Mouse (Mus musculus) liver, embryonic 12.5 days (tissue): ENCODE results near the gene Marc2. TPM values are rescaled to one million over a fixed set of nuclear protein-coding genes. Genes with fewer than 3 reads are reported as not detected.

ENCODE experiments used
- ATAC-seq: fragments of 200-750 bp; cut with Nextera tagmentation; 2 replicates; pipeline ENCODE4 v1.8.0; 2017; ENCODE audit warnings: moderate number of reproducible peaks, mild to moderate bottlenecking, moderate library complexity
- H3K27ac ChIP-seq: fragments of 300-500 bp; sonication (generic); 2 replicates; pipeline ENCODE4 v1.5.1; 2016; ENCODE audit warnings: mild to moderate bottlenecking
- H3K27me3 ChIP-seq: fragments of 300-500 bp; sonication (generic); replicated peaks from 2 replicates; pipeline ENCODE4 v1.6.1; 2016; ENCODE audit warnings: mild to moderate bottlenecking, moderate library complexity
- H3K36me3 ChIP-seq: fragments of 300-500 bp; sonication (generic); 2 replicates; pipeline ENCODE4 v1.6.1; 2016; ENCODE audit warnings: mild to moderate bottlenecking, moderate library complexity
- H3K4me1 ChIP-seq: fragments of 300-500 bp; sonication (generic); 2 replicates; pipeline ENCODE4 v1.6.1; 2016
- H3K4me2 ChIP-seq: fragments of 300-500 bp; sonication (generic); 2 replicates; pipeline ENCODE4 v1.6.1; 2016; ENCODE audit warnings: mild to moderate bottlenecking, moderate library complexity
- H3K4me3 ChIP-seq: fragments of 300-500 bp; sonication (generic); 2 replicates; pipeline ENCODE4 v1.5.1; 2016; ENCODE audit warnings: mild to moderate bottlenecking, moderate library complexity
- H3K9ac ChIP-seq: fragments of 300-500 bp; sonication (generic); 2 replicates; pipeline ENCODE4 v1.6.1; 2016; ENCODE audit warnings: mild to moderate bottlenecking, moderate library complexity
- H3K9me3 ChIP-seq: fragments of 300-500 bp; sonication (generic); replicated peaks from 2 replicates; pipeline ENCODE4 v1.6.1; 2016; ENCODE audit warnings: mild to moderate bottlenecking, moderate library complexity
- WGBS: fragments of 180-500 bp; shearing (Covaris S2); methylation state at CpG from one replicate; pipeline ENCODE4 v1.1.7; 2016; ENCODE audit not compliant: insufficient replicate concordance; 5-methylcytosine and 5-hydroxymethylcytosine counted together
- polyA plus RNA-seq: library from polyadenylated mRNA; unstranded; fragments of >200 nt; fragmentation: Nextera tagmentation; extraction: Ambion mirVana; gene quantifications from 2 replicates; pipeline ENCODE4 v1.2.1, GENCODE M21; 2016

The Marc2 gene
- polyA plus RNA-seq, 1 experiment from 2014 or later: 178 TPM

- peak overlapping the region; percentile 9 for H3K4me3 ChIP-seq
- ATAC-seq: peak; percentile 91
- H3K9me3 ChIP-seq: no peaks in the 10 kb centered on the region
- 14% methylated on average over 31 of the region's 31 CpGs for WGBS
- H3K9ac ChIP-seq: 0 out of 2 replicates have a peak overlapping the region, but pooled peaks have one; percentile 29
- H3K36me3 ChIP-seq: no peaks in the 10 kb centered on the region
- peaks cover 43% of the 10 kb centered on the region for H3K4me1 ChIP-seq
- H3K27ac ChIP-seq: peak overlapping the region; percentile 67
- H3K4me2 ChIP-seq: peak overlapping the region; percentile 51
- no peaks in the 10 kb centered on the region for H3K27me3 ChIP-seq
Measured at GRCm38 (mm10) chr1:184851741-184852618, 5.7 kb upstream of the Marc2 start.

GRCm38 (mm10) chr1:184851166-184851565 is 4.9 kb upstream of the Marc2 start:
- Histone ChIP-seq H3K36me3 (no peaks in the 10 kb centered on the region), H3K4me1 (peaks cover 51% of the 10 kb centered on the region), H3K9ac (0 out of 2 replicates have a peak overlapping the region, but pooled peaks have one; percentile 29), H3K4me3 (no peak overlapping the region), H3K27ac (peak overlapping the region; percentile 67), H3K4me2 (peak overlapping the region; percentile 51; the same call in 1 of the 2 replicates), H3K27me3 (no peaks in the 10 kb centered on the region), H3K9me3 (no peaks in the 10 kb centered on the region)
- ATAC-seq: no peak
- 46% methylated on average over 7 of the region's 7 CpGs for WGBS

GRCm38 (mm10) chr1:184846973-184847372 is 722 bp upstream of the Marc2 start:
- peak; percentile 53 for ATAC-seq
- Histone ChIP-seq H3K4me3 (peak overlapping the region; percentile 87), H3K9ac (peak overlapping the region; percentile 96), H3K36me3 (no peaks in the 10 kb centered on the region), H3K27ac (peak overlapping the region; percentile 93), H3K4me2 (peak overlapping the region; percentile 93), H3K27me3 (no peaks in the 10 kb centered on the region), H3K9me3 (no peaks in the 10 kb centered on the region), H3K4me1 (peaks cover 59% of the 10 kb centered on the region)
- WGBS: 16% methylated on average over 3 of the region's 3 CpGs

GRCm38 (mm10) chr1:184845111-184846071 is 860 bp downstream of the Marc2 start:
- Histone ChIP-seq H3K36me3 (peaks cover 13% of the 10 kb centered on the region), H3K9me3 (no peaks in the 10 kb centered on the region), H3K27ac (peak overlapping the region; percentile 93), H3K4me1 (peaks cover 64% of the 10 kb centered on the region), H3K4me2 (peak overlapping the region; percentile 93), H3K9ac (peak overlapping the region; percentile 96), H3K4me3 (peak overlapping the region; percentile 87), H3K27me3 (no peaks in the 10 kb centered on the region)
- ATAC-seq: peak; percentile 97
- WGBS: under 1% methylated on average over 67 of the region's 67 CpGs

- ATAC-seq: no peak
- 16% methylated on average over 15 of the region's 15 CpGs for WGBS
- Histone ChIP-seq H3K4me1 (peaks cover 70% of the 10 kb centered on the region), H3K4me2 (peak overlapping the region; percentile 93), H3K36me3 (peaks cover 22% of the 10 kb centered on the region), H3K9me3 (no peaks in the 10 kb centered on the region), H3K27me3 (no peaks in the 10 kb centered on the region), H3K9ac (peak overlapping the region; percentile 96), H3K27ac (peak overlapping the region; percentile 93), H3K4me3 (peak overlapping the region; percentile 87)
Measured at GRCm38 (mm10) chr1:184844326-184845066, 1.8 kb downstream of the Marc2 start.

- 74% methylated on average over 4 of the region's 4 CpGs for WGBS
- Histone ChIP-seq H3K27me3 (no peaks in the 10 kb centered on the region), H3K36me3 (peaks cover 85% of the 10 kb centered on the region), H3K27ac (0 out of 2 replicates have a peak overlapping the region, but pooled peaks have one; percentile 26), H3K9ac (no peak overlapping the region), H3K9me3 (no peaks in the 10 kb centered on the region), H3K4me2 (no peak overlapping the region), H3K4me3 (no peak overlapping the region), H3K4me1 (peaks cover 47% of the 10 kb centered on the region)
- no peak for ATAC-seq
Measured at GRCm38 (mm10) chr1:184837649-184838048, 8.6 kb downstream of the Marc2 start.

GRCm38 (mm10) chr1:184836350-184836749 is 9.9 kb downstream of the Marc2 start:
- WGBS: 80% methylated on average over 5 of the region's 5 CpGs

GRCm38 (mm10) chr1:184833499-184833898 is 12.8 kb downstream of the Marc2 start:
- WGBS: 55% methylated on average over 7 of the region's 7 CpGs
- Histone ChIP-seq H3K9me3 (no peaks in the 10 kb centered on the region), H3K4me1 (peaks cover 17% of the 10 kb centered on the region), H3K27ac (no peak overlapping the region), H3K4me2 (no peak overlapping the region), H3K36me3 (peaks cover 94% of the 10 kb centered on the region), H3K27me3 (no peaks in the 10 kb centered on the region), H3K9ac (no peak overlapping the region), H3K4me3 (no peak overlapping the region)
- ATAC-seq: peak; percentile 77

More at GRCm38 (mm10) chr1:184836350-184836749, 9.9 kb downstream of the Marc2 start:
- H3K9ac ChIP-seq: no peak overlapping the region
- ATAC-seq: no peak
- H3K27ac ChIP-seq: no peak overlapping the region
- H3K4me3 ChIP-seq: no peak overlapping the region
- peaks cover 94% of the 10 kb centered on the region for H3K36me3 ChIP-seq
- no peak overlapping the region for H3K4me2 ChIP-seq
- H3K27me3 ChIP-seq: no peaks in the 10 kb centered on the region
- H3K4me1 ChIP-seq: peaks cover 34% of the 10 kb centered on the region
- no peaks in the 10 kb centered on the region for H3K9me3 ChIP-seq

- peaks cover 92% of the 10 kb centered on the region for H3K36me3 ChIP-seq
Measured at GRCm38 (mm10) chr1:184832211-184832610, 14.0 kb downstream of the Marc2 start.

GRCm38 (mm10) chr1:184829897-184830296 is 16.4 kb downstream of the Marc2 start:
- 77% methylated on average over 8 of the region's 8 CpGs for WGBS
- H3K4me3 ChIP-seq: no peak overlapping the region
- H3K27me3 ChIP-seq: no peaks in the 10 kb centered on the region
- H3K9me3 ChIP-seq: no peaks in the 10 kb centered on the region
- H3K27ac ChIP-seq: no peak overlapping the region
- peaks cover 18% of the 10 kb centered on the region for H3K4me1 ChIP-seq
- no peak for ATAC-seq
- H3K4me2 ChIP-seq: no peak overlapping the region
- H3K9ac ChIP-seq: no peak overlapping the region
- peaks cover 82% of the 10 kb centered on the region for H3K36me3 ChIP-seq

More at GRCm38 (mm10) chr1:184832211-184832610, 14.0 kb downstream of the Marc2 start:
- no peak for ATAC-seq
- WGBS: 80% methylated on average over 10 of the region's 10 CpGs
- Histone ChIP-seq H3K4me3 (no peak overlapping the region), H3K9me3 (no peaks in the 10 kb centered on the region), H3K27me3 (no peaks in the 10 kb centered on the region), H3K27ac (no peak overlapping the region), H3K4me1 (peaks cover 14% of the 10 kb centered on the region), H3K4me2 (no peak overlapping the region), H3K9ac (no peak overlapping the region)

GRCm38 (mm10) chr1:184827175-184827701 is 19.0 kb downstream of the Marc2 start:
- Histone ChIP-seq H3K36me3 (peaks cover 66% of the 10 kb centered on the region), H3K4me2 (peak overlapping the region; percentile 22; the same call in 1 of the 2 replicates), H3K9me3 (no peaks in the 10 kb centered on the region), H3K27ac (peak overlapping the region; percentile 51), H3K27me3 (no peaks in the 10 kb centered on the region), H3K4me3 (no peak overlapping the region), H3K4me1 (peaks cover 22% of the 10 kb centered on the region), H3K9ac (no peak overlapping the region)
- ATAC-seq: no peak
- 61% methylated on average over 23 of the region's 23 CpGs for WGBS
